Mouse (Mus musculus): ENCODE results near the gene Il17re. TPM values are rescaled to one million over a fixed set of nuclear protein-coding genes. Genes with fewer than 3 reads are reported as not detected.
A peak's percentile ranks its signal among the peaks of the same experiment; 100 is the strongest.

Il17re gene
- total and polyA plus RNA-seq, 2 experiments from 2014 or later: 0.10 to 0.75 TPM

- ATAC-seq (no peak), DNase-seq (ENCODE audit: low spot score) (no peak)
- Histone ChIP-seq H3K9me3 (ENCODE audit: low read length) (no peaks in the 10 kb centered on the region), H3K4me2 (ENCODE audit: low read depth, low read length) (no peak overlapping the region), H3K27me3 (ENCODE audit: insufficient read depth, low read length) (no peaks in the 10 kb centered on the region), H3K36me3 (ENCODE audit: insufficient read depth, low read length) (no peaks in the 10 kb centered on the region), H3K27ac (no peak overlapping the region), H3K4me3 (ENCODE audit: low read length) (no peak overlapping the region), H3K4me1 (ENCODE audit: insufficient read depth, low read length) (no peaks in the 10 kb centered on the region), H3K9ac (replicated peaks; ENCODE audit: low read length) (no peak overlapping the region)
- 77% methylated on average over 1 of the region's 1 CpGs for WGBS
- no peak for TF ChIP-seq CTCF (IDR thresholded peaks at IDR 0.05; ENCODE audit: low read depth)
These were observed 47.4 kb downstream of the Il17re start for GRCm38 (mm10) chr6:113505689-113506088.

- Histone ChIP-seq H3K4me1 (ENCODE audit: insufficient read depth, low read length) (no peaks in the 10 kb centered on the region), H3K9me3 (ENCODE audit: low read length) (no peaks in the 10 kb centered on the region), H3K27ac (no peak overlapping the region), H3K4me3 (ENCODE audit: low read length) (no peak overlapping the region), H3K36me3 (ENCODE audit: insufficient read depth, low read length) (no peaks in the 10 kb centered on the region), H3K27me3 (ENCODE audit: insufficient read depth, low read length) (no peaks in the 10 kb centered on the region), H3K9ac (replicated peaks; ENCODE audit: low read length) (no peak overlapping the region), H3K4me2 (ENCODE audit: low read depth, low read length) (no peak overlapping the region)
- no peak for ATAC-seq
- DNase-seq (ENCODE audit: low spot score): no peak
- no peak for TF ChIP-seq CTCF (IDR thresholded peaks at IDR 0.05; ENCODE audit: low read depth)
These were observed 48.8 kb downstream of the Il17re start for GRCm38 (mm10) chr6:113507130-113507529.

- WGBS: 36% methylated on average over 7 of the region's 7 CpGs
- H3K4me3 ChIP-seq (ENCODE audit: low read length): no peak overlapping the region
- peak overlapping the region; percentile 59 for H3K27ac ChIP-seq
- no peaks in the 10 kb centered on the region for H3K36me3 ChIP-seq (ENCODE audit: insufficient read depth, low read length)
- H3K27me3 ChIP-seq (ENCODE audit: insufficient read depth, low read length): no peaks in the 10 kb centered on the region
- ATAC-seq (peak; percentile 48), DNase-seq (ENCODE audit: low spot score) (peak; percentile 32)
- H3K9ac ChIP-seq (replicated peaks; ENCODE audit: low read length): no peak overlapping the region
- H3K4me2 ChIP-seq (ENCODE audit: low read depth, low read length): no peak overlapping the region
- no peak for TF ChIP-seq CTCF (IDR thresholded peaks at IDR 0.05; ENCODE audit: low read depth)
- no peaks in the 10 kb centered on the region for H3K9me3 ChIP-seq (ENCODE audit: low read length)
- no peaks in the 10 kb centered on the region for H3K4me1 ChIP-seq (ENCODE audit: insufficient read depth, low read length)
These were observed 50.1 kb downstream of the Il17re start for GRCm38 (mm10) chr6:113508272-113508946.

- Histone ChIP-seq H3K36me3 (ENCODE audit: insufficient read depth, low read length) (0 out of 2 replicates have a peak, but pooled peaks cover 4% of the 10 kb centered on the region), H3K4me2 (ENCODE audit: low read depth, low read length) (no peak overlapping the region), H3K9ac (replicated peaks; ENCODE audit: low read length) (no peak overlapping the region), H3K27ac (peak overlapping the region; percentile 59), H3K9me3 (ENCODE audit: low read length) (no peaks in the 10 kb centered on the region), H3K4me3 (ENCODE audit: low read length) (no peak overlapping the region), H3K4me1 (ENCODE audit: insufficient read depth, low read length) (no peaks in the 10 kb centered on the region), H3K27me3 (ENCODE audit: insufficient read depth, low read length) (no peaks in the 10 kb centered on the region)
- TF ChIP-seq CTCF (IDR thresholded peaks at IDR 0.05; ENCODE audit: low read depth): no peak
- 38% methylated on average over 5 of the region's 5 CpGs for WGBS
- DNase-seq (ENCODE audit: low spot score) (peak; percentile 51), ATAC-seq (peak; percentile 79)
These were observed 50.6 kb downstream of the Il17re start for GRCm38 (mm10) chr6:113508947-113509280.

- no peak for TF ChIP-seq CTCF (IDR thresholded peaks at IDR 0.05; ENCODE audit: low read depth)
- Histone ChIP-seq H3K4me2 (ENCODE audit: low read depth, low read length) (no peak overlapping the region), H3K9ac (replicated peaks; ENCODE audit: low read length) (no peak overlapping the region), H3K27me3 (ENCODE audit: insufficient read depth, low read length) (no peaks in the 10 kb centered on the region), H3K4me1 (ENCODE audit: insufficient read depth, low read length) (no peaks in the 10 kb centered on the region), H3K36me3 (ENCODE audit: insufficient read depth, low read length) (peaks cover 52% of the 10 kb centered on the region), H3K4me3 (ENCODE audit: low read length) (no peak overlapping the region), H3K27ac (no peak overlapping the region), H3K9me3 (ENCODE audit: low read length) (no peaks in the 10 kb centered on the region)
- ATAC-seq (no peak), DNase-seq (ENCODE audit: low spot score) (no peak)
- WGBS: 81% methylated on average over 6 of the region's 6 CpGs
These were observed 55.7 kb downstream of the Il17re start for GRCm38 (mm10) chr6:113513944-113514343.

GRCm38 (mm10) chr6:113514600-113514999 is 56.3 kb downstream of the Il17re start:
- no peak for TF ChIP-seq CTCF (IDR thresholded peaks at IDR 0.05; ENCODE audit: low read depth)
- no peaks in the 10 kb centered on the region for H3K4me1 ChIP-seq (ENCODE audit: insufficient read depth, low read length)
- 94% methylated on average over 3 of the region's 3 CpGs for WGBS
- H3K4me2 ChIP-seq (ENCODE audit: low read depth, low read length): no peak overlapping the region
- peaks cover 59% of the 10 kb centered on the region for H3K36me3 ChIP-seq (ENCODE audit: insufficient read depth, low read length)
- no peaks in the 10 kb centered on the region for H3K9me3 ChIP-seq (ENCODE audit: low read length)
- ATAC-seq (no peak), DNase-seq (ENCODE audit: low spot score) (no peak)
- no peaks in the 10 kb centered on the region for H3K27me3 ChIP-seq (ENCODE audit: insufficient read depth, low read length)
- no peak overlapping the region for H3K4me3 ChIP-seq (ENCODE audit: low read length)
- H3K9ac ChIP-seq (replicated peaks; ENCODE audit: low read length): no peak overlapping the region
- no peak overlapping the region for H3K27ac ChIP-seq

GRCm38 (mm10) chr6:113517434-113518080 is 59.3 kb downstream of the Il17re start:
- H3K36me3 ChIP-seq (ENCODE audit: insufficient read depth, low read length): peaks cover 81% of the 10 kb centered on the region
- H3K4me3 ChIP-seq (ENCODE audit: low read length): no peak overlapping the region
- WGBS: 90% methylated on average over 8 of the region's 8 CpGs
- no peak for ATAC-seq
- no peak overlapping the region for H3K9ac ChIP-seq (replicated peaks; ENCODE audit: low read length)
- no peaks in the 10 kb centered on the region for H3K27me3 ChIP-seq (ENCODE audit: insufficient read depth, low read length)
- no peak for DNase-seq (ENCODE audit: low spot score)
- TF ChIP-seq CTCF (IDR thresholded peaks at IDR 0.05; ENCODE audit: low read depth): no peak
- H3K27ac ChIP-seq: no peak overlapping the region
- H3K4me2 ChIP-seq (ENCODE audit: low read depth, low read length): no peak overlapping the region
- no peaks in the 10 kb centered on the region for H3K4me1 ChIP-seq (ENCODE audit: insufficient read depth, low read length)
- no peaks in the 10 kb centered on the region for H3K9me3 ChIP-seq (ENCODE audit: low read length)

Small RNAs within 50 kb of the gene (microRNA-seq; reads per million reads assigned to microRNA genes)
- 0 reads per million in 2 experiments for gene Gm24387

Other genes starting within 250 kb of the Il17re start
- 48.9 and 49.8 TPM in 2 replicates for gene Mtmr14, start 220.6 kb upstream of the Il17re start, total RNA-seq (2014; rRNA removed)
- gene Mtmr14, start 220.6 kb upstream of the Il17re start, polyA plus RNA-seq (2015; fragmentation: Nextera tagmentation; extraction: Ambion mirVana): 29.1 and 34.8 TPM in 2 replicates
- gene Cpne9, start 176.2 kb upstream of the Il17re start, total RNA-seq (2014; rRNA removed): 4.2 and 16.9 TPM in 2 replicates
- gene Cpne9, start 176.2 kb upstream of the Il17re start, polyA plus RNA-seq (2015; fragmentation: Nextera tagmentation; extraction: Ambion mirVana): 16.1 and 18.6 TPM in 2 replicates
- 34.4 and 34.6 TPM in 2 replicates for gene Brpf1, start 151.3 kb upstream of the Il17re start, total RNA-seq (2014; rRNA removed)
- 12.3 and 12.8 TPM in 2 replicates for gene Brpf1, start 151.3 kb upstream of the Il17re start, polyA plus RNA-seq (2015; fragmentation: Nextera tagmentation; extraction: Ambion mirVana)
- 14.6 and 17.9 TPM in 2 replicates for gene Ogg1, start 131.5 kb upstream of the Il17re start, total RNA-seq (2014; rRNA removed)
- gene Ogg1, start 131.5 kb upstream of the Il17re start, polyA plus RNA-seq (2015; fragmentation: Nextera tagmentation; extraction: Ambion mirVana): 8.6 and 8.9 TPM in 2 replicates
- 96.5 and 105 TPM in 2 replicates for gene Camk1, start 114.5 kb upstream of the Il17re start, total RNA-seq (2014; rRNA removed)
- gene Camk1, start 114.5 kb upstream of the Il17re start, polyA plus RNA-seq (2015; fragmentation: Nextera tagmentation; extraction: Ambion mirVana): 109 and 111 TPM in 2 replicates
- 26.2 and 33.1 TPM in 2 replicates for gene Tada3, start 80.6 kb upstream of the Il17re start, total RNA-seq (2014; rRNA removed)
- gene Tada3, start 80.6 kb upstream of the Il17re start, polyA plus RNA-seq (2015; fragmentation: Nextera tagmentation; extraction: Ambion mirVana): 57.5 and 61.8 TPM in 2 replicates
- 178 and 195 TPM in 2 replicates for gene Arpc4, start 80.4 kb upstream of the Il17re start, total RNA-seq (2014; rRNA removed)
- gene Arpc4, start 80.4 kb upstream of the Il17re start, polyA plus RNA-seq (2015; fragmentation: Nextera tagmentation; extraction: Ambion mirVana): 475 and 479 TPM in 2 replicates
- gene Ttll3, start 69.2 kb upstream of the Il17re start, total RNA-seq (2014; rRNA removed): 11.9 and 13.1 TPM in 2 replicates
- gene Ttll3, start 69.2 kb upstream of the Il17re start, polyA plus RNA-seq (2015; fragmentation: Nextera tagmentation; extraction: Ambion mirVana): 10.3 and 11.6 TPM in 2 replicates
- 20.8 and 23.6 TPM in 2 replicates for gene Rpusd3, start 39.1 kb upstream of the Il17re start, total RNA-seq (2014; rRNA removed)
- 24.2 and 27.3 TPM in 2 replicates for gene Rpusd3, start 39.1 kb upstream of the Il17re start, polyA plus RNA-seq (2015; fragmentation: Nextera tagmentation; extraction: Ambion mirVana)
- gene Cidec, start 22.7 kb upstream of the Il17re start, total RNA-seq (2014; rRNA removed): not detected in 2 replicates
- not detected in 2 replicates for gene Cidec, start 22.7 kb upstream of the Il17re start, polyA plus RNA-seq (2015; fragmentation: Nextera tagmentation; extraction: Ambion mirVana)
- 48.6 and 57.9 TPM in 2 replicates for gene Jagn1, start 15.9 kb upstream of the Il17re start, total RNA-seq (2014; rRNA removed)
- 80.2 and 82.3 TPM in 2 replicates for gene Jagn1, start 15.9 kb upstream of the Il17re start, polyA plus RNA-seq (2015; fragmentation: Nextera tagmentation; extraction: Ambion mirVana)
- 7.3 and 9.0 TPM in 2 replicates for gene Il17rc, start 12.9 kb downstream of the Il17re start, total RNA-seq (2014; rRNA removed)
- 5.2 and 7.0 TPM in 2 replicates for gene Il17rc, start 12.9 kb downstream of the Il17re start, polyA plus RNA-seq (2015; fragmentation: Nextera tagmentation; extraction: Ambion mirVana)
- gene Creld1, start 24.8 kb downstream of the Il17re start, total RNA-seq (2014; rRNA removed): 41.6 and 51.1 TPM in 2 replicates
- gene Creld1, start 24.8 kb downstream of the Il17re start, polyA plus RNA-seq (2015; fragmentation: Nextera tagmentation; extraction: Ambion mirVana): 60.2 and 65.0 TPM in 2 replicates
- gene Prrt3, start 43.4 kb downstream of the Il17re start, total RNA-seq (2014; rRNA removed): 40.4 and 41.7 TPM in 2 replicates
- gene Prrt3, start 43.4 kb downstream of the Il17re start, polyA plus RNA-seq (2015; fragmentation: Nextera tagmentation; extraction: Ambion mirVana): 15.7 and 15.8 TPM in 2 replicates
- gene Emc3, start 73.2 kb downstream of the Il17re start, total RNA-seq (2014; rRNA removed): 81.0 and 86.8 TPM in 2 replicates
- gene Emc3, start 73.2 kb downstream of the Il17re start, polyA plus RNA-seq (2015; fragmentation: Nextera tagmentation; extraction: Ambion mirVana): 120 and 124 TPM in 2 replicates
- gene Fancd2, start 73.2 kb downstream of the Il17re start, total RNA-seq (2014; rRNA removed): 3.8 and 4.5 TPM in 2 replicates
- gene Fancd2, start 73.2 kb downstream of the Il17re start, polyA plus RNA-seq (2015; fragmentation: Nextera tagmentation; extraction: Ambion mirVana): 2.1 and 2.7 TPM in 2 replicates
- 0.54 TPM in 1 of 2 replicates, not detected in the other for gene Fancd2os, start 142.2 kb downstream of the Il17re start, total RNA-seq (2014; rRNA removed)
- not detected in 2 replicates for gene Fancd2os, start 142.2 kb downstream of the Il17re start, polyA plus RNA-seq (2015; fragmentation: Nextera tagmentation; extraction: Ambion mirVana)
- gene Brk1, start 146.3 kb downstream of the Il17re start, total RNA-seq (2014; rRNA removed): 179 and 211 TPM in 2 replicates
- 295 TPM in 2 replicates for gene Brk1, start 146.3 kb downstream of the Il17re start, polyA plus RNA-seq (2015; fragmentation: Nextera tagmentation; extraction: Ambion mirVana)
- gene Vhl, start 165.5 kb downstream of the Il17re start, total RNA-seq (2014; rRNA removed): 95.7 and 95.9 TPM in 2 replicates
- gene Vhl, start 165.5 kb downstream of the Il17re start, polyA plus RNA-seq (2015; fragmentation: Nextera tagmentation; extraction: Ambion mirVana): 65.4 and 66.8 TPM in 2 replicates
- gene Irak2, start 180.0 kb downstream of the Il17re start, total RNA-seq (2014; rRNA removed): 12.1 and 13.9 TPM in 2 replicates
- gene Irak2, start 180.0 kb downstream of the Il17re start, polyA plus RNA-seq (2015; fragmentation: Nextera tagmentation; extraction: Ambion mirVana): 4.6 and 4.8 TPM in 2 replicates
- 52.2 and 55.5 TPM in 2 replicates for gene Tatdn2, start 238.6 kb downstream of the Il17re start, total RNA-seq (2014; rRNA removed)
- 0.89 and 1.6 TPM in 2 replicates for gene Tatdn2, start 238.6 kb downstream of the Il17re start, polyA plus RNA-seq (2015; fragmentation: Nextera tagmentation; extraction: Ambion mirVana)